Mouse (Mus musculus) frontal cortex, postnatal 36 days (tissue): ENCODE data around the gene Add2.

ENCODE experiments used
- DNase-seq, 2 experiments: peaks; one replicate each; pipeline ENCODE4 v3.0.0; 2022; ENCODE audit warnings: low spot score in 2 of 2

Gene Add2

GRCm38 (mm10) chr6:86048509-86048908 lies 20.0 kb downstream of the Add2 start:
- DNase-seq = peak; percentile 85 to 90

- no peak for DNase-seq
Observed at GRCm38 (mm10) chr6:86050586-86051268, 22.2 kb downstream of the Add2 start.

- DNase-seq = no peak
Observed at GRCm38 (mm10) chr6:86052032-86052459, 23.6 kb downstream of the Add2 start.

- DNase-seq = no peak
Observed at GRCm38 (mm10) chr6:86052556-86052955, 24.1 kb downstream of the Add2 start.

GRCm38 (mm10) chr6:86053099-86053498 lies 24.6 kb downstream of the Add2 start:
- DNase-seq = no peak

GRCm38 (mm10) chr6:86053594-86053993 lies 25.1 kb downstream of the Add2 start:
- no peak for DNase-seq

- DNase-seq = no peak
Observed at GRCm38 (mm10) chr6:86058475-86058874, 30.0 kb downstream of the Add2 start.

GRCm38 (mm10) chr6:86059151-86059853 lies 30.8 kb downstream of the Add2 start:
- DNase-seq = no peak

- DNase-seq = no peak
Observed at GRCm38 (mm10) chr6:86060170-86060569, 31.7 kb downstream of the Add2 start.

- DNase-seq = no peak
Observed at GRCm38 (mm10) chr6:86062226-86062625, 33.7 kb downstream of the Add2 start.

- DNase-seq = no peak
Observed at GRCm38 (mm10) chr6:86062684-86063083, 34.2 kb downstream of the Add2 start.

- DNase-seq = peak; percentile 85 to 90
Observed at GRCm38 (mm10) chr6:86064318-86065016, 36.0 kb downstream of the Add2 start.

- no peak for DNase-seq
Observed at GRCm38 (mm10) chr6:86066727-86067126, 38.2 kb downstream of the Add2 start.

GRCm38 (mm10) chr6:86067145-86067544 lies 38.7 kb downstream of the Add2 start:
- no peak for DNase-seq

- peak in 1 of 2 experiments; percentile 46 for DNase-seq
Observed at GRCm38 (mm10) chr6:86069009-86069408, 40.5 kb downstream of the Add2 start.

- no peak for DNase-seq
Observed at GRCm38 (mm10) chr6:86069856-86070255, 41.4 kb downstream of the Add2 start.

- DNase-seq = no peak
Observed at GRCm38 (mm10) chr6:86070277-86070676, 41.8 kb downstream of the Add2 start.

GRCm38 (mm10) chr6:86073882-86074281 lies 45.4 kb downstream of the Add2 start:
- no peak for DNase-seq

GRCm38 (mm10) chr6:86074538-86075204 lies 46.2 kb downstream of the Add2 start:
- no peak for DNase-seq

- DNase-seq = no peak
Observed at GRCm38 (mm10) chr6:86076525-86076924, 48.0 kb downstream of the Add2 start.

- no peak for DNase-seq
Observed at GRCm38 (mm10) chr6:86077880-86078279, 49.4 kb downstream of the Add2 start.

GRCm38 (mm10) chr6:86078361-86079010 lies 50.0 kb downstream of the Add2 start:
- no peak for DNase-seq
